Mouse (Mus musculus) B cell, adult (primary cell): ENCODE results near the gene Npffr2. TPM values are rescaled to one million over a fixed set of nuclear protein-coding genes. Genes with fewer than 3 reads are reported as not detected.

ENCODE experiments used
- total RNA-seq: library from RNA; stranded (reverse); gene quantifications from 4 replicates; pipeline ENCODE4 v1.2.4, GENCODE M21; 2023; ENCODE audit not compliant: inconsistent age

Npffr2 gene
- total RNA-seq: not detected in 4 replicates

DNA sequence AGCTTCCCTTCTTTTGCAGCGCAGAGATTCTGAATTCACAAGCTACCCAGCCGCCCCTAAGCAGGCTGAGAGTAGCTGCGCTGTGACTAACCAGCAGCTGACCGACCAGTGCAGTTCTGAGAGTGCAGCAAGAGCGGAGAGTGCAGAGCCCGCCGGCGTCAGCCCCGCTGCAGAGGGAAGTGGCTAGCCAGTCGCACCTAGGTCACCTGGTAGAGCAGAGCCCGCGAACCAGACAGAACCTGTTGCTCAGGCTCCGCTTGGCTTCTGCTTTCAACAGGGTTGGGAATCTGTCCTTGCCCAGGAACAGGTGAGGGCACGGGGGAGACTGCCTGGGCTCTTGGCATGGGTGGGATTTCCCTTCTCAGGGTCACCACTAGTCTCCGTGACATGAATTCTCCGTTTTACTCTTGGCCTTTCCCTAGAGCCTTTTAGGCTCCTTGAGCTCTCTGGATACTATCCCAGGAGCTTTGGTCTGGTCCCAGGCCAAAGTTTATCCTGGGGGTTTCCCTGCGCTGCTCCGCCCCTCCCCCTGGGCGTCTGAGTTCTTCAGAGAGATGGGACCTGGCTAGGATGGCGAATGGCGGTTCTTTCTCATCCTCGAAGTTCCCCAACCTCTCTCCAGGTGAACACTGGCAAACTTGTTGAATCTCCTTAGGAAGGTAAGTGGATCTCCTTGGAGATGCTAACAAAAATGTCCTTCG, at the start of gene Npffr2:
Npffr2 (plus strand) TSS at position 552 of the 701 bp plus-strand sequence.

Other genes starting within 250 kb of the Npffr2 start
- gene Gc, start 69.5 kb upstream of the Npffr2 start, total RNA-seq: not detected in 4 replicates